Comparison of ENCODE assay signal across 16 mouse cellular contexts in genomic region chr15:3969743-3970142, GRCm38 (mm10).
"Had no signal": no experiment of that assay in that cellular context is flagged by ENCODE, and none has a peak within 500 bp of the region (broad histone marks: within the 10 kb centered on the region; RNA-seq: fewer than 3 reads in every experiment).

No protein-coding gene starts in this region.

- H3K4me1 ChIP-seq: neural tube, embryonic 12.5 days; neural tube, embryonic 13.5 days; stomach, embryonic 15.5 days had no signal

- H3K9ac ChIP-seq: neural tube, embryonic 12.5 days; neural tube, embryonic 13.5 days; stomach, embryonic 15.5 days had no signal

- H3K4me3 ChIP-seq: neural tube, embryonic 12.5 days; neural tube, embryonic 13.5 days; stomach, embryonic 15.5 days had no signal

- H3K27me3 ChIP-seq: neural tube, embryonic 12.5 days; neural tube, embryonic 13.5 days; stomach, embryonic 15.5 days had no signal

- DNase-seq: retina, postnatal 1 day; right cerebral cortex, adult 18-20 months; right cerebral cortex, postnatal 14 days; right cerebral cortex, postnatal 25 days; right cerebral cortex, postnatal 4 days; spleen, adult 18-20 months; thymus, adult 18-20 months; thymus, adult 2 months; thymus, postnatal 14 days; thymus, postnatal 25 days; thymus, postnatal 36 days; thymus, postnatal 4 days had no signal

- H3K9me3 ChIP-seq: neural tube, embryonic 12.5 days; neural tube, embryonic 13.5 days; stomach, embryonic 15.5 days had no signal

- H3K27ac ChIP-seq: neural tube, embryonic 12.5 days; neural tube, embryonic 13.5 days; stomach, embryonic 15.5 days; stomach, postnatal 0 days had no signal

- H3K4me2 ChIP-seq: neural tube, embryonic 12.5 days; neural tube, embryonic 13.5 days; stomach, embryonic 15.5 days had no signal
